Mouse (Mus musculus): ENCODE measurements around the gene Cntnap2.
"Not testable (repeated sequence)": the region's sequence is repeated elsewhere in the genome, so short reads cannot be mapped to it uniquely, and the experiment has no call there.

Cntnap2 gene

DNA sequence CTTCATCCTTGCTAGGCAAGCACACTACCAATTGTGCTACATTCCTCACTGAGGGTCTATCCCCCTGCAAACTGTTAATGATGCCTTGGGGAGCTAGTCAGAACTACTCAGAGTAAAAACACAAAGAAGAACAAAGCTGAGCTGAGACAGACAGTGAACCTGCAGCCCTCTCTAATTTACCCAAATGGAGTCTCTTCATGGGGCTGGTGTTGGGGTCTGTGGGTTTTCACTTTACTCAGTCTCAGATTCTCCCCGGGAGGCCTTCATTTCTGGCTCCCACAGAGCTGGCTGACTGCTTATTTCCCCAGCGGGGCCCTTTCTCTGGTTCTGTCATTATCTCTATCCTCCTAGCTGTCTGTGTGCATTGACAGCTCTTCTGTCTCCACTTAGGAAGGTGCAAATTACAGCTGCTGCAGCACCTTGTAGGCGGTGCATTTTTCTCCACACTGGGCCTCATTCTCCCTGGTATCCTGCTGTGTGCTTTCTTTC, 2200.5 kb downstream of the Cntnap2 start:
- no peak for DNase-seq

DNA sequence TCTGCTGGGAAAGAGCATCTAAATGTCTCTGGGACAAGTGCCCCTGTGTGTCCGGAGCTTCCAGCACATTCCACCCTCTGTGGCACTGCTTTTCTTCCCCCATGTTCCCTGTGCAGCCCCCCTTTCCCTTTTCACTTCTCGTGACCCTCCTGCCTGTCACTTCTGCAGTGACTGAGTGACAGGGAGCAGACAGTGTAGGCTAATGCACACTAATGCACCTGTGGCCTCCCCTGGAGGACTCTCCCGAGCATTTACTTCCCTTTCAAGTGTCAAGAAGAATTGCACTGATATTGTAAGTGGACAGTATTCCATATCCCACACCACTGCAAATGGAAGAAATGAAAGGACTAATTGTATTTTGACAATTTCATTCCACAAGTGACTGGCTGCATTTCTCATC, 2208.1 kb downstream of the Cntnap2 start:
- no peak for DNase-seq

DNA sequence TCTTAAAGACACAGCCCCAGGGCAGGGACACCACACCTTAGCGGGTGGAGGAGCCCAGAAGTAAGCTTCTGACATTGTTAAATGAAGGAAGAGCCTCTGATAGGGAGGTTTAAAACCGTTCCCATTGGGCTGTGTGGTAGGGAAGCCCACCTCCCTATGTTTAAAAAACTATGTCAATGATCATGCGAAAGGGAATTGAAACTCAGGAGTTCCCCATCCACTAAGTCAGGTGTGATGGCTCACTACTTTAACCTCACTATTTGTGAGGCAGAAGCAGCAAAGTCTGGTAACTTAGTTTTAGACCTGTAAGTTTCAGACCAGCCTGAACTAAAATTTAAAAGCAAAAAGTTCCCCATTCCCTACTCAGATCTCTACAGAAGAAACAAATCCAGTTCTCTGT, 2210.3 kb downstream of the Cntnap2 start:
- no peak for DNase-seq

DNA sequence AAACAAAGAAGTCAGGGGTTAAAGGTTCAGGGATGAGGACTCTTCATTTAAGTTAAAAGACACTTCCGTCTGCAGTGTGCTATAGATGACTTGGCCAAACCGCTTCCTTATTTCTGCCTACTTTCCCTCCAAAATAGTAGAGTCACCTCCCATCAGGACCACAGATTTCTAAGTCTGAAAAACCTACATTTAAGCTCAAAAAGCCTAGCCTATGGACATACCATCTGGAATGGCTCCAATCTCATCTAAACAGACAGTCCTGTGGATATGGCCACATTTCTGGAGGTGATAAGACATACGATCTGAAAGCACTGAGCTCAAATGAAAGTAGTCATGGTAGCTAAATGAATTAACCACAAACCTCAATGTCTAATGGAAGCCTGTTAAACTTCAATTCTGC, 2212.4 kb downstream of the Cntnap2 start:
- no peak for DNase-seq

DNA sequence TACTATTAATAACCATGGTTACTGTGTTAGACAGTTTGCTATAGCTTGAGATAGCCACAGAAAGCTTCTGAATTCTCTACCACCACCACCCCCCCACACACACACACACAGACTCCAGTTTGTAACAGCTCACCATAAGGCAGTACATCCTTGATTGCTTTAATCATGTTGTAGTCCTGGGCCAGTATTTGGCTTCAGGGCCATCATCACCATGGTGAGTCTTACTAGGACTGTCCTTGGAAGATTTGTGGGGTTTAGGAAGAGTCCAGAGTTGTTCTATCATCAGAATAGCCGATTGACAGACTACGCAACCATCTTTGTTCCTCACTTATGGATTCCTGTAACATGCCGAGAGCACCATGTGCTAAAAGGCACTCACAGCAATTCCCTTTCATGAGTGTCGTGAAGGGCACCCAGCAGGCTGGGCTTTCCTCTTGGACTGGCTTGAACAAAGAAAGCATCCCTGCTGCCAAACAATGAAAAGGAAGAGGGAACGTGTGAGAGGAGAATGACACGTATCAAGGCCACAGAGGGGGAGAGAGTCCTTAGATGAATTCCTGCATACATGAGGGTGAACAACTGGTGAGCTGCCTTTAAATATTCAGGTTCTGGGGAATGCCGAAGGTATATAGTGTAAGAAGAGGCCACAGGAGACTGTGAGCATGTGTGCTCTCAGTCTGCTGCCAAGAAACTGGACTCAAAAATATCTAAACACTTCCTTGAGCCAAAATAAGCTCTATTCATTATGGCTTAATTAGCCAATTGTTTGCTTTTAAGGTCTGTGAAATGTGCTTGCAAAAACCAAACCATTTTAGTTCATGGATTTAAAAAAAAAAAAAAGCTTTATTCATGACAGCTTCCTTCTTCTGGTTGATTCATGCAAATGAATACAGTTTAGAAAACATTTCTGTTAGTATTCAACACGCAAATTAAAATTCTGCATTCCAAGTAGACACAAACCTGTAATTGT, 2213.7 kb downstream of the Cntnap2 start:
- DNase-seq: no peak

DNA sequence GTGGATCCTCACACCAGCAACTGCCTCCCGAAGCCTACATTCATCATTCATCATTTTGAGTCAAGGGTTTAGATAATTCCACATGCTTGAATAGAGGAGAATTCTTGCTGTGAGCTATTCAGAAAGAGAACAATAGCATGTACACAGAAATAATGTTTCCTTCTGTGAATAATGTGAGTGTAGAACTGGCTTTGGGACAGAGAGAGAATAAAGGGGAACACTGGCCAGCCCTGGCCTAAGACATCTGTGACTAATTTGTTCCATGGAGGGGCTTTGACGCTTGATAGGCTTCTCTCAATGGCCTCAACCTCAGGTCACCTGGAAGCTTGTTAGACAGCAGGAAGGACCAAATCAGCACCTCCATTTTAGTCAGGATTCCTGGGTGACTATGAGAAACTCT, 2215.9 kb downstream of the Cntnap2 start:
- DNase-seq: no peak

DNA sequence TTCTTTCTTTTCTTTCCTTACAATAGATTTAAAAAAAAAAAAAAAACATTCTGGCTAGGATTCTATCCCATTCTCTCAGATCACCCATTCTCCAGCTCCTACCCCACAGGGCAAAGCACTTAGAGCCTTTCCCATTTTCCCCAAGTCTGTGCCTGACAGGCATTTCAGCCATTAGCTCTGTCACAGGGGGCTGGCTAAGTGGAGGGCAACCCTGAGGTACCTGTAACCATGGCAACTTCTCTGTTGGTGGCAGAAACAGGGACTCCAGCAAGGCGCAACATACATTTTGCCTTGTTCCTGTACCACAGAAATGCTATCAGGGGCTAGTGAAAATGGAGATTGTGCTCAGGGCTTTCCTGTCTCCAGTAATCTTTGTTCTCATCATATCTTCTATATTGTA, 2220.0 kb downstream of the Cntnap2 start:
- no peak for DNase-seq

DNA sequence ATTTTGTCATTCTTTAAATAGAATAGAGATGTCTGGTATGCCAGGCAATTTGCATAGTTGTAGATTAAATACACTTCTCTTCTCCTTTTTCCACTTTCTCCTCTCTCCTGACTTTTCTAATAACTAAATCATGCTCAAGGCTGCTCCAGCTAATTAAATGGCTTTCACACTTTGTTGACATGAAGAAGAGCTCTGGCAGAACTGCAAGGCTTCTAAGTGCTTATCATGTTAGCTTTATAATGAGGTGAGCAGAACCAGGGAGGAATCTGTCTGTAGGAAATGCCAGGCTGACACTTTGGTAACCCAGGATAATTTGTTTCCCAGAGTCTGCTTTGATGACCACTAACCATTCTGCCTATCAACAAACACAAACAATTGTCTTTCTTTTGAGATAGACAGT, 2222.4 kb downstream of the Cntnap2 start:
- DNase-seq: no peak

DNA sequence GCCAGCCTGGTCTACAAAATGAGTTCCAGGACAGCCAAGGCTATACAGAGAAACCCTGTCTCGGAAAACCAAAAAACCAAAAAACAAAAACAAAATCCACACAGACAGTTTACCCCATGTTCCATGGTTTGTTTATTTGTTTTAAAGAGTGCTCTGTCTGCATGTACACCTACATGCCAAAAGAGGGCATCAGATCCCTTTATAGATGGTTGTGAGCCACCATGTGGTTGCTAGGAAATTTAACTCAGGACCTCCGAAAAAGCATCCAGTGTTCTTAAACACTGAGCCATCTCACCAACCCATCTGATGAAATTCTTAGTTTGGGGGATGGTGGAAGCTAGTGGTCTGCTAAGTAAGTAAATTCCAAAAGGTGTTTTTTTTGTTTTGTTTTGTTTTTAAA, 2225.6 kb downstream of the Cntnap2 start:
- DNase-seq: no peak

DNA sequence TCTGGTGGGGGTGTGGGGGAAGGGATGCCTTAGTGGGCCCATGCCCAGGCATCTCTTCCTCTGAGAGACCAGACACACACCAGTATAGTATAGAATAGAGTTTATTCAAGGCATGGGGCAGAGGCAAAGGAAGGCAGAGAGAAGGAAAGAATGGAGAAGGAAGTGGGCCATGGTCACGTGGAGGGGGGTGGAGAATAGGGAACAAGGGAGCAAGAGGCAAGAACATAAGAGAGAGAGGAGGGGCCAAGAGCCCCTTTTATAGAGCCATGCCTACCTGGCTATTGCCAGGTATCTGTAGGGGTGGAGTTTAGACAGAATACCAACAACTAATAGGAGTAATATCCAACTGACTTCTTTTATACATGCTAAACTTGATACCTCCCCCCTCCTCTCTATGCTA, 2226.6 kb downstream of the Cntnap2 start:
- no peak for DNase-seq

DNA sequence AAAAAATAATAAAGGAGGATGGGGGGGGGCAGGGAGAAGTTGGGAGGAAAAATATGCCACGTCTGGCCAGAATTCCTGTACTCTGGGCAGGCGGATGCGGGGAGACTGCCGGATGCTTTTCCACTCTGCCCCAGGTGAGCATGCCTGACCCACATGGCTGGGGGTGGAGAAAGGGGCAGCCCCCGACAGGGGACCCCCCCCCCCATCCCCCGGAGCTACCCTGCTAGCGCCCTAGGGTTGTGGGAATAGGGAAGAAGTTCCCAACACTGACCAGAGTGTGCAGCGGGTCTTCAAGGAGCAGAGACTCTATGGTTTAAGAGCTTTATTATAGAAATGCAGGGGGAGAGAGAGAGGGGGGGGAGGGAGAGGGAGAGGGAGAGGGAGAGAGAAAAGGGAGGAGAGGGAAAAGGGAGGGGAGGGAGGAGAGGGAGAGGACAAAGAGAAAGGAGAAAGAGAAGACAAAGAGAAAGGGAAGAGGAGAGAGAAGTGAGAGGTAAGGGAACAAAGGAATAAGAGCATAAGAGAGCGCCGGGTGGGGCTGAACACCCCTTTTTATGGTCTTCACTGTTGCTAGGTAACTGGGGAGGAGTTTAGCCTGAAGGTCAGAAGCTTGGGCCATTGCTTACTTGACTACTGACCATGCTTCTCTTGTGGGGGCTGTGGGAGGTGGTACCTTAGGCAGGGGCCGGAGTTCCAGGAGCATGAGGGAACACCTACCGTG, 2227.2 kb downstream of the Cntnap2 start:
- DNase-seq: not testable (repeated sequence)

DNA sequence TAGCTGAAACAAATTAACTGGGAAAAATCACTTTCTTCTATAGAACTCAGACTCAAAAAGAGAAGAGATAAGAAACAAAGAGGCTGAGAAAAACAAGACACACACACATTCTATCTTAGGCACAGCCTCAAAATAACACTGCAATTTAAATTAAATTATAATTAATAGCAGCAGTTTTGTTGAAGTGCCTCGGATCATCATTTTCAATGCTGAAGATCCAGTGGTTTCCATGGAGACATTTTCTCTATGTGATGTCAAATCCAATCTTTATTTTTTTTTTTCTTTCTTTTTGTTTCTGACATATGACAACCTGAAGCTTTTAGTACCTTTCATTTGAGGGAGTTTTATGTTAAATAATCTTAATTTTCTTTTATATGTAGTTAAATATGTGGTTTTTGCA, 2228.6 kb downstream of the Cntnap2 start:
- no peak for DNase-seq

DNA sequence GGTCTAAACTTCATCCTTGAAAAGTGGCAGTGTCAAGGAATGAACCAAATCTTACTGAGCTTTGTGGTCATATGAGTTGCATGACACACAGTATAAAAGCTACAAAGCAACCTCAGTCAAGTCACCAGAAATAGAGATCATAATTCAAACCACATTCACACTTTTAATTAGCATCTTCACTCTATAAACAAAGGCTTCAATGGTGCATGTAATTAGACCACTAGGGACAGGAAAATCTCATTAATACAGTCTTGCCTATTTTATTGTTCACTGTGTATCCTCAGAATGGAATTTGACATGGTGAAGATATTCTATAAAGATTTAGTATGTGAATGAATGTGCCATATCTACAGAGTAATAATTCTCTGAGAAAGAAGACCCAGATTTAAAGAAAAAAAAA, 2232.8 kb downstream of the Cntnap2 start:
- no peak for DNase-seq

DNA sequence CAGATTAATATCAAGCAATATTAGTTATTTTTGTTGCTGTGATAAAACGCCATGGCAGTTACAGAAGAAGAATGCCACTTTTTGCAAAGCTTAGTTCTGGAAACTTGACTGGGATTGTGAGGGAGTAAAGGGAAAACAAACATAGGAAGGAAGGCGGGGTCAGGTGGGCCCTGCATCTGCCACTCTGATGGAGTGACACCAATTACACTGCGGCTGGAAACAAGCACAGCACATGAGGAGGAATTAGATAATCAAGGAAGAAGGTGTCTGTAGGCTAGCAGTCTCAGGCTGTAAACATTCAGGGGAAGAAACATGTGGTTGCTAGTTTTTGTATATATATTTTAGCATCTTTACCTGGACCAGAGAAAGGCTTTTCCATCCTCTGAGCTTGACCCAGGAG, 2233.3 kb downstream of the Cntnap2 start:
- no peak for DNase-seq

DNA sequence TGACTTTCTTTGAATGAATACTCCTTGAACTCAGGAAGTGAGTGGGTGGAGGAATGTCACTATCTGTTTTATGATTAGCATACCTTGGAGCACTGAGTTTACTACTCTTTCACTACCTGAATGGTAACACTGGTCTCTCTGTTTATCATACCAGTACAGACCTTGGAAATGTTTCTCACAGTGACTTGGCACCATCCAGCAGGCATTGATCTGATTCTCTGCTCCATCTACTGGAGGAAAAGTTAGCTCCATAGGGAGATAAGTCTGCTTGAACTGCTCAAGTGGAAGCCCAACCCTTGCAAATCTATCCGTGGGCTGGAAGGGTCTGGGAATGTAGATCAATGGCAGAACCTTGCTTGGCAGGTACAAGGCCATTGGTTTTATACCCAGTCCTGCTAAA, 2235.3 kb downstream of the Cntnap2 start:
- DNase-seq: no peak

DNA sequence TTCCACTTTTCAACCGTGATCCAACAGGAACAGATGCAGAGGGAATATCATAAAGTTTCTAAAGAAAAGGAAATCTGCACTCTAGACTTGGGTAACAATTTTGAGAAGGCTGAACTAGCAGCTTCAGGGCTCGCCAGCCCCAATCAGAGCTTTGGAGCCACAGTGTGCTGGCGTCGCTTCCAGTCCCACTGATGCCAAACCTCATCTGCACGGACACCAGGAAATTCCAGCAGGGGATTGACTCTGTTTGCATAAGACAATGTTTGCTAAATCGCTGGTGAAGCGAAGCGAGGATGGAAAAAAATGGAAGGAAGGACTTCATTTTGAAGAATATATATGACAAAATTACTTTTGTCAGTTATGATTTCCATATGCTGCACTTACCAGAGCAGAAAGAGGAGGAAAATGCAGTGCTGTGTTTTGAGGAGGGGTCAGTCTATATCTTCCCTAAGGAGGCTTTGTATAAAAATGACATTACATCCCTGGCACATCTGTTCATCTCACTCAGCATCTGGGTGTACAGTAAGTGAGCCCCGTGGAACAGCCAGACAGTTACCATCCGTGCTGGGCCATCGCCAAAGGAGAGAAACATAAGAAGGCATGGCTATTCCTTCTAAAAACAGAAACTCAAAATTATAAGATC, 2245.8 kb downstream of the Cntnap2 start:
- no peak for DNase-seq

DNA sequence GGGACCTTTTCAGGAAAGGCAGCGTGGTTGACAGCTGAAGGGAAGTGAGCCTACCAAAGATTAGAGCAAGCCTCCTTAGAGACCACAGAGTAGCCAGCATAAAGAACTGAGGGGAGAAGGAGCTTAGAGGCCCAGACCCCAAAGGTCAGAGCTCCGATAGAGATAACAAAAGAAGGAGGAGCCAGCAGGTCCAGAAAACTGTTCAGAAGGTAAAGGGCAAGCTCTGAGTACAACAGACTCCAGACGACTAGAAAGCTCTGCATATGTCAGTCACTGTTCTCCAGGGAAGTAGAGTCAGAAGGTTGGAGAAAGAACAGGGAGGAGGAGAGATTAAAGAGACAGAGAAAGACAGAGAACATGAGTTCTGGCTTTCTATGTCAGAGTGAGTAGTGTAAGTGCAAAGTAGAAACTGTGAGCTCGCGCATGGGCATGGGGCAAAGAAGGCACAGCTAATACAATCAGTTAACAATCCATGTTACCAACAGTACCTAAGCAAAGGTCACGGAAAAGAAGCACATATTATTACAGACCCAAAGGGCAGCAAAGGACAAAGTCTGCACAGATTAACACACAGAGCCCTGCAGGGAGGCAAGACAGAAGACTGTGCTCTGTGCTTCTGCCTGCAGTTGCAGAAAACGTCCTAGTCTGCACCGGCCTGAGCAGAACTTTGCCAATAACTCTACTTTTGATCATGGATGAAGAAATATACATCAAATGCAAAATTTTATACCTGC, 2247.1 kb downstream of the Cntnap2 start:
- no peak for DNase-seq

DNA sequence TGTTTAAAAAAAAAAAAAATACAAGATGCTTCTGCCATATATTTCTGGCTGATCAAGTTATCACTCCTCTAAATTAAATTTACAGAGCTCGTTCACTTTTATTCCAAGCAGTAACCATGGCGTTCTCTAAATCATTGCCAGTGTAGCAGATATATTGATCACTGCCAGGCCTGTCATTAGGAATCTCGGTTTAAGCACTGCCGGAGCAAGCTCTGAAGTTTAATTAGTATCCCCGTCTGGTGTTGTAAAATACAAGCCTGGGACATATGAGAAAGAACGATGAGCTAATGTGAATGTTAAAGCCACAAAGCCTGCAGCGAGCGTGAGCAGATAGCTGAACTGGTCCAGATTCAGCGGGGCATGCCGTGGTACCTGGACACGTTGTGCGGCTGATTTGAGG, 2247.8 kb downstream of the Cntnap2 start:
- no peak for DNase-seq

DNA sequence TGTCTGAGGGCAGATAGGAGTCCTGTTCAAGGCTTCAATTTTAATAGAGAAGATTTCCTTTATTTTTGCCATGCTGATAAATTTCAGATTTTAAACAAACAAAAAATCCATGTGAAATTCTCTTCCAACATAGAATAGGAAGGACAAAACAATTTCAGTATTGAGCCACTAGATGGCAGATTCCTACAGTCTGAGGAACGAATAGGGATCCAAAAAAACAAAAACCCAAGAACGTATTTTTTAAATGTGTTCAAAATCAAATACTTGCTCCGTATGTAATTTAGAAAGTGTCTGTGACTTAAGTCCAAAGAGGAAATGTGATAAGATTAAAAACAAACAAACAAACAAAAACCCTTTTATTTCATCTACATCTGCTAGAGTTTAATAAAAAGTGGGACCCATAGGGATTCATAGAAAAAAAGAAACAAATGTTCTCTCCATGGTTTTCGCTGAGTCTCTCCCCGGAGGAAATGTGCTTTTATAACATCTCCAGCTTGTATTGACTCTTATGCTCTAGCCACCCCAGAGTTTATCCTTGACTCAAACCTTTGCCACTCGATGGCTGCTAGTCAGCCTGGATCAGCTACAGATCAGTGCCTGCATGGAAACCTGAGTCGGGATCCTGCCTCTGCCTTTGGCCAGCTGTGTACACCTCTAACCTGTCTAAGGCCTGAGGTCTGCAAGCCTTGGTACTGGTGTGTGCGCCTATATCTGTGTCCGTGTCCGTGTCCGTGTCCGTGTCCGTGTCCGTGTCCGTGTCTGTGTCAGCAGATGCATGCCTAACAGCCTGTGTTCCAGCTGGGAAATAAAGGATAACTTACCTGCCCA, 2255.6 kb downstream of the Cntnap2 start:
- DNase-seq: peak; percentile 26

DNA sequence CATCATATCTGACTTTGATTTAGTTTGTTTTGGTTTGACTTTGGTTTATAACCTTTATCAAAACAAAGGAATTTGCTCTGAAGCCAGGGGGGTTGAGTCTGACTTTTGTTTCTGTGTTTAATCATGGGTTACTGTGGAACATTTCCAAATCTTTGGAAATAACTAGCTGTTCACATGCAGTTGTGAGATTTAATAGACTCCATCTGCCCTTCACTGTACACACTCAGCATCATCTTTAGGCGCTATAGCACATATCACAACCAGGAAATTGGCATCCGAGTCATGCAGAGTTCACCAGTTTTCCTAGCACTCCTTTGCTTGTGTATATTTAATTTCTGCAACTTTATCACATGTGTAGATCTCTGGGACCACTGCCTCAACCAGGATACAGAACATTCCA, 2256.3 kb downstream of the Cntnap2 start:
- DNase-seq: no peak

DNA sequence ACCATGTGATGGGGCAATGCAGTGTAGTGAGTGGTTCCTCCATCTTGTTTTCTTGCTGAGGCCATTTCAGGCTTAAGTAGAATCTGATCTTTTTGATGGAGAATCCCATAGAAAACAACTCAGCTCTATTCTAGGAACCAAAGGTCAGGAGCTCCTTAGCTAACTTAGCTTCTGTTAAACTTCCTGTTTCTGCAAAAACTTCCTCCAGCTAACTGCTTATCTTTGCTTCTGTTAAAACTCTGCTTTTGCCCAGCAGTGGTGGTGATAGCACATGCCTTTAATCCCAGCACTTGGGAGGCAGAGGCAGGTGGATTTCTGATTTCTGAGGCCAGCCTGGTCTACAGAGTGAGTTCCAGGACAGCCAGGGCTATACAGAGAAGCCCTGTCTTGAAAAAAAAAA, 2258.1 kb downstream of the Cntnap2 start:
- no peak for DNase-seq

DNA sequence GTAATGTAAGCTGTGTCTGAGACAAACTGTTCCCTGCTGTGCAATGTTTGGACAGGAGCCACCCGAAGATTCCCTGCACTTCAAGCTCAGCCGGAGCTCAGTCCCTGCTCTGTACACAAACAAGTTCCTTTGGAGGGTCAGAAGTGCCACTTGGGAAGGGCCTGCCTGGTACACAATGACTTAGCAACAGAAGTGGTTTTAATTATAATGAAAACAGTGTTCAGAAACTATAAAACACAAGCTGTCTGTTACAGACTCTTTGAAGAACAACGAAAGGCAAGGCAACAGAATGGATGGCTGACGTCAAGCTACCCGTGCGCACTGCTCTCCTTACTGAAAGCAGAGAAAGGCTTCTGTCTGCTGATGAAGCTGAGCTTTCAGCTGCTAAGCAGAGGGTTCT, 2259.5 kb downstream of the Cntnap2 start:
- DNase-seq: peak; percentile 39

Measured in kidney, postnatal 14 days (tissue).